Mouse (Mus musculus) small intestine, adult 2 months (tissue): ENCODE data around the gene Zfp423.

Source experiments
- CTCF ChIP-seq: fragments of 200-500 bp; IDR thresholded peaks from 2 replicates; pipeline ENCODE4 v1.5.1; 2012; ENCODE audit warnings: low read depth, mild to moderate bottlenecking, control low read depth, inconsistent platforms, low read length, moderate library complexity, mixed read lengths; ENCODE audit not compliant: insufficient replicate concordance, insufficient read length; ENCODE audit errors: extremely low read depth
- POLR2A ChIP-seq: fragments of 200-500 bp; IDR thresholded peaks from 2 replicates; pipeline ENCODE4 v1.6.1; 2012; ENCODE audit warnings: low read depth, mild to moderate bottlenecking, control low read depth, inconsistent platforms, low read length, moderate library complexity

GRCm38 (mm10) chr8:87734902-87735301, 224.5 kb downstream of the Zfp423 start:
- TF ChIP-seq POLR2A (no peak), CTCF (no peak)
